Mouse (Mus musculus): Measurements from ENCODE around the gene Cd7.
"Not testable (repeated sequence)": the region's sequence is repeated elsewhere in the genome, so short reads cannot be mapped to it uniquely, and the experiment has no call there.

The Cd7 gene

DNA sequence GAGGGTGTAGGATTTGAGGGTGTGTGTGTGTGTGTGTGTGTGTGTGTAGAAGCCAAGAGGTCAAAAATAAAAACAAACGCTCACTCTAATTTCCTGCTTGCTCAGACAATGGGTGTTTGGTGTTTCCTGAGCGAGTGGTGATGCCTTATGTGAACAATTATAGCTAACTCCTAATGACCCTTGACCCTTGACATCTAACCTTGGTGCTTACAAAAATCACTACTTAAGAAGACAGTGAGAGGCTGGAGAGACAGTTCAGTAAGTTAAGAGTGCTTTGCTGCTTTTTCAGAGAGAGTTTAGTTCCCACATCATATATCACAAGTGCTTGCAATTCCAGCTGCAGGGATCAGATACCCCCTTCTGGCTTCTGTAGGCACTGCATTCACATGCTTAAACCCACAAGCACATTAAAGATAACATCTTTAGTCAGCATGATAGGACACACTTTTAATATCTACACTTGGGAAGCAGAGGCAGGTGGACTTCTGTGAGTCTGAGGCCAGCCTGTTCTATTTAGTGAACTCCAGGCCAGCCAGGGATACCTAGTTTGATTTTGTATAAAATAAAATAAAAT is 8.7 kb upstream of the Cd7 start:
- no peak for DNase-seq (ENCODE audit: low spot score)

DNA sequence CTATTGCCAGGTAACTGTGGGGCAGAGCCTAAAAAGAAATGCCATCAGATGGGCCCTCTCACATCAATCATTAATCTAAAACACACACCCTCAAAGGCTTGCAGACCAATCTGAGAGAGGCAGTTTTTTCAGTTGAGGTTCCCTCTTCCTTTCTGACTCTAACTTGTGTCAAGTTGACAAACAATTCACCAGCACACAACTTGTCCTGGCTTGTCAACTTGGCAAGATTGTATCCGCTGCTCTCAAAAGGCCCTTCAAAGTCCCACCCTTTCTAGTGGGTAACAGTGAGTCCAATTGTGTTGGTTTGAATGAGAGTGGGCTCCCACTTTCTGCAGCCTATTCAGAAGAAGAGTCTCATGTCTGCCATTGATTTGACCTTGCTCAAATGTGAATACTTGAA is 6.1 kb upstream of the Cd7 start:
- DNase-seq (ENCODE audit: low spot score): no peak

DNA sequence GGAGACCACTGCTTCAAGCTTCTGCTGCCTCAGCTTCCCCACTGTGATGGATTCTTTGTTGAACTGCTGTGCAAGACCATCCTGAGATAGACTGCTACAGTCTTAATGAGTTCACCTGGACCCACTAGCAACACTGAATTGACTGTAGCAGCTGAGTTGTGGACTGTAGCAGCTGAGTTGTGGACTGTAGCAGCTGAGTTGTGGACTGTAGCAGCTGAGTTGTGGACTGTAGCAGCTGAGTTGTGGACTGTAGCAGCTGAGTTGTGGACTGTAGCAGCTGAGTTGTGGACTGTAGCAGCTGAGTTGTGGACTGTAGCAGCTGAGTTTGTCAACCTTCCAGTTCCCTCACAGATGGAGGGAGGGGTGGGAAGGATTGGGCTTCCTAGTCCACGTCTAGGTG is 3.8 kb upstream of the Cd7 start:
- not testable (repeated sequence) for DNase-seq (ENCODE audit: low spot score)

DNA sequence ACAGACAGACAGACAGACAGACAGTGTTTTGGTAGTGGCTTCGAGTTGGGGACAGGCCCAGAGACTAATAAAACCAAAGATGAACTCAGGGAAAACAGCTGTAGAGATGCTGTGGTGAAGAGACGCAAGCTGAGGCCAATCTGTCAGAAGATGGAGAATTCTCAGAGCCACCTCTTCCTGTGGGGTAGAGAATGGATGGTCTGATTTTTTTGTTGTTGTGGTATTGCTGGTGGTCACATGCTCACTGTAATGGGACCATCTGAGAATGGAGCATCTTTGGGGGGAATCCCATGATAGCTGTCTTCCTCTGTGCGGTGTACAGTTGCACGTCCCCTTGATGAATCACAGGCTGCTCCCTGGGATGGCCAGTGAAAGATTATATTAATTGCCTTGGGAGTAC is 3.3 kb upstream of the Cd7 start:
- DNase-seq (ENCODE audit: low spot score): no peak

DNA sequence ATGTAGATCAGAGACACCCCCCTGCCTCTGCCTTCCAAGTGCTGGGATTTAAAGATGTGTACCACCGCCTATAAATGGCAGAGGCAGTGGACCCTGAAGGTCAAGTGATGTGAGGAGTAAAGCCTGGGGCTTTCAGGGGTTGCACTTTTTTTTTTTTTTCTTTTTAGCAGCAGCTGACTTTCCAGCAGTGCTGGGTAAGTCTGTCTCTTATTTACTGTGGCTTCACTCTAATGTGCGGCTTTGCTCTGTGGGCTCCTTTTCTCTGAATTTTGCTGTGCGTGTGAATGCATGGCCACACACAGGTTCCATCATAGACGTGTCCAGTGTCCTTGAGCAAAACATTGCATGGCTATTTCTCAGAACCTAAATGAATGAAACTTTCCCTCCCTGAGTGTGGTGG is 2.4 kb upstream of the Cd7 start:
- DNase-seq (ENCODE audit: low spot score): no peak

DNA sequence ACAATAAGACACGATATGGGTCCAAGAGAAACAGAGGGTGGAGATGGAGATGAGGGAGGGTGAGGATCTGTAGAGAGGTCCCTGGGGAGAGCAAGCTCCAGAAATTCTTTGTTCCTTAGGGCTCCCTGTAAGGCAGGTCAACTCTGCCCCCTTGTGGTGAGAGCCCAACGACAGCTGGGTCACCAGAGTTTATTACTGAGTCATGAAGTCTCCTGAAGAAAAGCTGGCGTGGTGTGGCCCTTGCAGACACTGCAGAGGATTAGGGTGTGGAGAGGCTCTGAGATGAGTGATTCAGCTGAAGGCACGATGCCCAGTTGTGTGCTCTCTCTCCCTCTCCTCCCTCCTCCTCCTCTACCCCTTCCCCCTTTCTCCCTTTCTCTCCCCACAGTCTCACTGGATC is 2.0 kb upstream of the Cd7 start:
- peak; percentile 79 for DNase-seq (ENCODE audit: low spot score)

DNA sequence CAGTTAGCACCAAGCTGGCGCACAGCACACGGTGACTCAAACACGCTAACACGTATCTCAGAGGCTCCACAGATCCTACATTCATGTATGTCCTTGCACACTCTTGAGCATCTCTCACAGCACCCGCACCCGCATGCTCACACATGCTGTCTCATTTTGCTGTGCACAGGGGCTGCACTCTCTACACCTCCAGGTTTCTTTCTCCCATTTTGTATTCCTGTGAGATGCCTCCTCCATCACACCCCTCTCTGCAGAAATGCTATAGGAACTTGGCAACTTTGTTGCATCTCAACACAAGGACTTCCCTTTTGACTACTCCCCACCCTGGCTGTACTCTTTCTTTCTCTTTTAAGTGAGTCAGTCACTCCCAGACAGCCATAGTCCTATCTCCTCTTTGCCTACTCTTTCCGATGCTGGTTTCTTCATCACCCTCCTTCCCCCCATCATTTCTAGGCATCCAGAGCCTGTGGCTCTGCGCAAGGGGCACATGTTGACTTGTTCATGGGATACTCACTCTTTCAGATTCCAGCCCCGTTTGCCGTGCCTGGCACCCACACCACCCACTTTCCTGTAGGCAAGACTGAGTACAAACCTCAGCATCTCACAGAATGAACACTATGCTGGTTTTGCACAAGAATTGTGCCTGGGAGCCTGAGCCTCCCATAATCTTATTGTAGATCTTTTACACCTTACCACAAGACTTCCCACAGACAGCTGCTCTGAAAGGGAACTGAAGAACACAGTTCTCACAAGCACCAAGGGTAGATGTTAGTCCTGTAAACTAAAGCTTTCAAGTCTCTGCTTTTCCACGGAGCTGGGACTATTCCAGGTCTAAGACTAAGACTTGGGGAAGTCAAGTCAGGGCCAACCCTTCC is 615 bp downstream of the Cd7 start:
- peak; percentile 45 for DNase-seq (ENCODE audit: low spot score)

DNA sequence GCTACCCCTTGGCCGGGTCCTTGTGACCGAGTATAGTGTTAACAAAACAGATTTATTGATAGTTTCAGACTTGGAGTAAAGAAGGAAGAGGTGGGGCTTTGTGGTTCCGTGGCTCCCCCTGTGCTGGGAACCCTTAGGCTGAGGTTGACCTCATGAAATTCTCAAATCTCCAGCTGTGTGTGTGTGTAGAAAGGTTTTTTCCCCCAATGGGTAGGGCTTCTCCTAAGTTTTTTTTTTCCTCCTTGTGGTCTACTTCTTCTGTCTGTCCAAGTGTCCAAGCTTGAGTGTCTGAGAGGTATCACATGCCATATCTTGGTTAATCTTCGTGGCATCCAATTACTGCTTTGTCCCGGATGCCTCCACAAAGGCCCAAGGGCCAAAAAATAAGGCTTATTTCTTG is 6.1 kb downstream of the Cd7 start:
- no peak for DNase-seq (ENCODE audit: low spot score)

DNA sequence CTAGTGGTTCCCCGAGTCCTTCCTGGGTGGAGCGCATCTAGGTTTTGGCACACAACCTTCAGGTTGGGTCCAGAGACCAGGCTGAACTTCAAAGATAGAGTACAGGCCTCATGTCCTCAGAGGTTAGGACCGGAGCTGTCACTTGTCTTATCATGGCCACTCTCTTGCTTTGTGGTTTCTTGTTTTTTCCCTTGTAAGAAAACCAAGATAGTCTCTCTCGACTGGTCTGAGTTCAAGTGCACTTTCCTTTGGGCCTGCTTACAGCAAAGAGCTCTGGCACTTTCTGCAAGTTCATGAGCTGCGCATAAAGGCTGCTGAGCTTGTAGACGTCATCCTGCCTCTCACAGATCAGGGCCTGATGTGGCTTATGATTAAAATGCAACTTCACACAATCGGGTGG is 12.0 kb downstream of the Cd7 start:
- no peak for DNase-seq (ENCODE audit: low spot score)

DNA sequence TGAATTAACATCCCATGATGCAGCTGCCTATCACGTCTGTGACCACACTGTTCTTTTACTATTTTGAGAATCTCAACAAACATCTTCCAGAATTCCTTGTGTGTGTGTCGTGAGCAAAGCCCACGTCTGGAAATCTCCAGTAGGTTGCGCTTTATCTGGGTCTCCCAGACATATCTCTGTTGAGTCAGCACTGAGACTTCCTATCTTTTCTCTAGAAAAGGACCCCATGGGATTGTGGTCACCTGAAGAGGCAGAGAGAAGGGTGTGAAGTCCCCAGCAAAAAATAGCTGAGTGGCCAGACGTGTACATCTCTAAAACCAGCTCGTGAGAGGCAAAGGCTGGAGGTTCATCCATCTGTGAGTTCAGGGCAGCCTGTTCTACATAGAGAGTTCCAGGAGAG is 15.1 kb downstream of the Cd7 start:
- DNase-seq (ENCODE audit: low spot score): no peak

DNA sequence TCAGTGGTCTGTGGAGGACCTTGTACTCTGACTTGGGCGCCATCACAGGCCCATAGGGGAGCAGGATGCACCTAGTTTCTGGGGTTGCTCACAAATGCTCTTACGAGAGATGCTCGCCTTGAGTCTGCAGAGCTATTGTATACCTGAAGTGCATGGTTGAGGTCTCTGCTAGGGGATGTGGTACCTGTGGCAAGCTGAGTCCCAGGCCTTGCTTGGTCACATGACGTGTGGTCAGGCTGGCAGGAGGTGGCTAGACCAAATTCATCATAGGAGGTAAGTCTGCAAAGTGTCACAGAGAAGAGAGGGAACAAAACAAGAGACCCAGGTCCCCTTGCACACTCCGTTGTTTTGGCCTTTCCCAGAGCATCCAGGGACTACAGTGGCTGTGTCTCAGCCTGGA is 19.7 kb downstream of the Cd7 start:
- peak; percentile 60 for DNase-seq (ENCODE audit: low spot score)

DNA sequence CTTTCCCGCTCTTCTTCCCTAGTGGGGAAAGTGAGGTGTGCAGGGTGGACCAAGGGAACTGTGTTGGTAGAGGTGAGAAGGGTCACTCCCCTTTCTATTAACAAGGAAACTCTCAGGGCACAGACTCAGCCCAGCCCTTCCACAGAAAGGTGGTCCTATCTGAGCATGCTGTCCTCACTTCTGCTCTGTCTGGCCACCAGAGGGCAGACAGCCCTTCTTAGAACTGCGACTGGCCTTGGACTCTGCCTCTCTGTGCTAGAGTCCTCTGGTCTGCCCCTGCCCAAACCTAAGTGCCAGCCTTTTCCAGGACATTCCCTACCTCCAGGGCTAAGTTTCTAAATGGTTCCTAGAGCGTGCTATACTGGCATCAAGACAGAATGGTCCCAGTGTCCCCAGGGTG is 21.5 kb downstream of the Cd7 start:
- DNase-seq (ENCODE audit: low spot score): peak; percentile 66

DNA sequence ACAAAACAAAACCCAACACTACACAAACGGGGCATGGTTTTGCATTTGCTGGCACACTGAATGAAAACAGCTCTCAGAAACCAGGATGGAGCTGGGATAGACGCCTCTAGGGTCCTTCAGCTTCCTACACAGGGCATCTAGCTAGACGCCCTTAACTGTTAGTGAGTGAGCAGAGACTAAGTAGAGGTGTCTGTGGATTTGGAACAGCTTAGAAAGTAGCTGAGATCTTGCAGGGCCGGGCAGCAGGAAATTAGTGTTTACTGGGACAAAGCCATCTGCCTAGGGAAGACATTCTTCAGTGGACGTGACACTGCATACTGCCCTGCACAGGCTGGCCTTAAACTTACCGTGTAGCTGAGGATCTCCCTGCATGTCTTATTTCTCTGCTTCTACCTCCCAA is 23.7 kb downstream of the Cd7 start:
- no peak for DNase-seq (ENCODE audit: low spot score)

DNA sequence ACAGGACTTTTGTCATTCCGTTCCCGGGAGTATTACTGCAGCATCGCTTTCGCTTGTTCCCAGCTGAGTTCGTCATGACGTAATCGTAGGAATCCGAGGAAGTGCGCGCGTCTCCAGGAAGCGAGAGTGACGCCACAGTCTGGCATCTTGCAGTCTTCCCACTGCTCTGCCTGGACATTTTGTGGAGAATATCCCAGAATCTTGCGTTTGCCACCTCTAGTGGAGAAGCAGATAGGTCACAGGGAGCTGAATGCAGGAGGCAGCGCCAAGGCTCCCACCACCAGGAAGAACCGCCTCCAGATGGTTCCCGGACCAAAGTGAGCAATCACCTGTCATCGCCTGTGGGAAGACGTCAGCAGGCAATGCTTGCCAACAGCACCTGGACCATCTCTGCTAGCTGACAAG is 24.3 kb downstream of the Cd7 start:
- no peak for DNase-seq (ENCODE audit: low spot score)

DNA sequence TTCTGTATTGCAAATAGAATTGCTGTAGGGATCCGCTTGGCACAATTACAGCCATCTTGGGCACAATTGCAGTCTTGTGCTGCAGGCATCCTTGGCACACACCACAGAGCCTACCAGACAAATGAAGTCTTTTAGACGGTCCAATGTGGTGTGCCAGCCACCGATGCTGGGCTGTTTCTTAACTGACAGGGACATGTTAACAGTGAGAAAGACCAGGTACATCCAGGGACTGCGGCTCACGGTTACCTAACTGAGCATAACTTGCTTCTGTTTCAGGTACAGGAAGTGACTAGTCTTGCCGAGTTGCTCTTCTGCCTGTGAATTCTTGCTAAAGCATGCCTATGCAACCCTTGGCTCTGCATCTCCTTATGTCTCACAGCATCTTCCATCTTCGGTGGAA is 25.6 kb downstream of the Cd7 start:
- DNase-seq (ENCODE audit: low spot score): no peak

DNA sequence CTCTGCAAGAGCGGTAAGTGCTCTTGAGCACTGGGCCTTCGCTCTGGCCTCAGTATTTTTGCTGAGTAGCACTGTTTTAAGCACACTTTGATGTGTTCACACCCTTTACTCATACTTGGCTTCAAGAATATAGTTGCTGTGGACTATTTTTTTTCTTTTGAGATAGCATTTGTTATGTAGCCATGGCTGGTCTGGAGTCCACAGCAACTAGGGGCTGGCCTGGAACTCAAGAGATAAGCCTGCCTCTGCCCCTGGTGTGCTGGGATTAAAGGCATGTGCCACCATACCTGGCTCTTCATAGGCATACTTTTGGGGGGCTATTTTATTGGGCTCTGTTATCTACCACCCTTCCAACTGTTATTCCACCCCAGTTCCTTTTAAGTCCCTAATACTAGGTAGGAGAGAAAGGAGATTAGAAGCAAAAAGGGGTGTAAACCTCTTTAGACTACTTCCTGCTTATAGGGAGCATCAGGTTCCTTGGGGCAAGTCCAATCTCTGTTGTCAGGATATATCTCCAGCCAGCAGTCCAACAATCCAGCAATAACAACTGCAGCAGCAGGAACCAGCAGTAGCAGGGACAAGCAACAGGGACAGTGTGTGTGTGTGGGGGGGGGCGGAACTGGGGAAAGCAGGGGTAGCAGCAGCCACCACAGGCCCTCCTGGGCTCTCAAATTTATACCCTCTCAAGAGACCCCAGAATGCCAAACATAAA is 29.0 kb downstream of the Cd7 start:
- no peak for DNase-seq (ENCODE audit: low spot score)

DNA sequence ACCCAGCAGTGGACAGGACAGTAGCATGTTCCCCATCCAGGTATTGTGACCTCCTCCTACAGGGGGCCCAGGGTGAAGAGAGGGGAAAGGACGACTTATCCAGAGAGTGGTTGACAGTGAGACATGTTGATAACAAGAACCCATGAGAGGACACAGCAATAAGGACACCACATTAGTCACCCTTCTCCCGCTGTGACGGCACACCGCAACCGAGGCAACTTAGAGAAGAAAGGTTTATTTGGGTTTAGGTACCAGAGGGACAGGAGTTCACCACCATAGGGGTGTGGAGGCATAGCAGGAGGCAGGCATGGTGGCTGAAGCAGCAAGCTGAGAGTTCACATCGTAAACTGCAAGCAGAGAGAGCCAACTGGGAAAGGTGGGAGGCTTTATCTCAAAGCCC is 33.0 kb downstream of the Cd7 start:
- no peak for DNase-seq (ENCODE audit: low spot score)

DNA sequence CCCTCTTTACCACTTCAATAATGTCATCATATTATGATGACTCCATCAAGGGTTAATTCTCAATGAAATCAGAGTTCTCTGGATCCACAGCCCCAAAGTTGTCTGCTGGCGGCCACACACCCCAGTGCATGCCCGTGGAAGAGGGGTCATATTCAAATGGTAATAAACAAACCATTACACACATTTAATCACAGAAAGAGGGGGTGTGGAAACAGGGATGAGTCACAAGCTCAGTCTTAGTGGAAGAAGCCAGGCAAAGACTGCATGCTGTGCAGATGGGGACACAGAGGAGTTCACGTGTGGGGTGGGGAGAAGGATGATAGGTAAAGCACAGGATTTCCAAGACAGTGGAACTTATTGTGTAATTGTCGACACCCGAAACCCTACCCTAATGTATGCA is 34.9 kb downstream of the Cd7 start:
- DNase-seq (ENCODE audit: low spot score): no peak

DNA sequence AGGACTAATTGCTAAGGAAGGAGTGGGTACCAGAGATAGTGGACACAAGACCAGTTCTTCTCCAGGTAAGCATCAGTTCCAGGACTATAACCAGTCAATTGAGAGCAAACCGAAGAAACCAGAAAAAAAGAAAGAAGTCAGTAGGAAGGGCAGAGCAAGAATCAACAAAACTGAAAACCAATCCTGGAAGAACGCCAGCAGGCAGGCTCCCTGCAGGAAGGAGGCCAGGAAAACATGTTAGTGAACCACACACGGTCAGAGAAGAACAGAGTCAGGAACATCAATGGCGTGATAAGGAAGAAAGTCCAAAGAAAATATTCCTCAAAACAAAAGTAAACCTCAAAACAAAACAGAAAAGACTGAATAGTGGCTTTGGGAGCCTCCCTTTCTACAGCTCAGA is 37.3 kb downstream of the Cd7 start:
- DNase-seq (ENCODE audit: low spot score): no peak

DNA sequence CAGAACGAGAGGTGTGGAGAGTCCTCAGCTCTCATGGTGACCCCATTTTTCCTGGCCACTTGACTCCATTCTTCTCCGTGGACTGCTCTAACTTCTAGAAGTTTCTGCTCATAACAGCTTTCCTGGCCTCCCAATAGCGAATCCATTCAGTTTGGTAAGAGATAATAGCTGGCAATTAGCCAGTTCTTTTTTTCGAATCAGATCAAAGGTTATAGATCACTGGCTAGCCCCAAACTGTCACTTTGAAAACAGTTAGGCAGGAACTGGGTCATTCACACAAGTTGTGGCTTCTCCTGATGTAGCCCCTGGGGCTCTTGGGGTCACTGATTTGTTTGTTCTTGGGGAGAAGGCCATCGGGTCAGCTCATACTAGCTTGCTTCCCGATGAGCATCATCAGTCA is 44.5 kb downstream of the Cd7 start:
- no peak for DNase-seq (ENCODE audit: low spot score)

DNA sequence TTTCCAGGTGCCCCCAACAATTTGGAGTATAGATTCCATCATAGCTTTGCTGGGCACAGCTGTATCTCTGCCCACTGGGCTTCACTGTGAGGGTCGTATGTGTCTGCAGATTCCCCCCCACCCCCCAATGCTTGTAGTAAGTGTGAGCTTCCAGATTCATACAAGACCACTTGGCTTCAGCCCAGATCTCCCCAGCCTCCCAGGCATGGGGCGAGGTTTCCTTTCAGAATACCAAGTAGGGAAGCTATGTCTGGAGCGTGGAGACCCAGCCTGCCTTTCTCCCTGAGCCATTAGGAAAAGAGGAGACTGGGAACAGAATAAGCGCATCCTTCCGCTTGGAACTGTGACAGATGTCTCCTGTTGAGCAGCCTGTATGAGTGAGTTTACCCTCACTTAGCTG is 45.6 kb downstream of the Cd7 start:
- DNase-seq (ENCODE audit: low spot score): no peak

DNA sequence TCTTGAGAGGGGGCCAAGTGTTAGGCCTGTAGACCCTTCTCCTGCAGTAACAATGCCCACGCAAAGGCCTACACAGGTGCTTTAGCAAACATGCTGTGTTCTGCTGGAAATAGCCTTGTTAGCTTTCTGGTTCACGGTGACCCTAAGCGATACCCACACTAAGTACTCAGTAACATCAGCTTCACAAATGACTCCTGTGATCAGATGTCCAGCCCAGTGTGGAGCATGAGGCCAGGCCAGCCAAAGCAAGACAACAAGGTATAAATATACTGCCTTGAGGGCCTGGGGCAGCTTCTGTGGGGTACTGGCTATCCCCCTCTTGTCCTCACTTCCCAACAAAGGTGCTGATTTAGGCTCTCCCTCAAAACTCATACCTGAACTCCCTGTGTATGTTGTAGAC is 46.1 kb downstream of the Cd7 start:
- no peak for DNase-seq (ENCODE audit: low spot score)

DNA sequence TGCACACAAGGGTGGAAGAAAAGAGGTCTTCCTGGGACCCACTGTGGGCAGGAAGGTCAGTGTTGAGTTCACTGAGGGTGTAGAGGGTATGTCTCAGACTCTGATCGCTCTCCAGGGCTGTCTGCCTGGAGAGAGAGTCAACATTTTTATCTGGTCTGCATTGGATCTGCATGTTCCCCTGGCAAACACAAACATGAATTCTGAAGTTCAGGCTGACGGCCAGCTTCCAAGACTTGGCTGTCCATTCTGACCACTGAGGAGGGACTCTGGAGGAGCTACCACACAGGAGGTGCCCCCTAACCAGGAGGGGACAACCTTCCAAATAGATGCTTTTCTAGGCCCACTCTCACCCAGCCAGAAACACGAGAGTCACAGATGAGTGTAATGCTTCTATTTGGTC is 47.4 kb downstream of the Cd7 start:
- no peak for DNase-seq (ENCODE audit: low spot score)

Measured in T-cell, adult 2 months (primary cell).